In the genomic region with DNA sequence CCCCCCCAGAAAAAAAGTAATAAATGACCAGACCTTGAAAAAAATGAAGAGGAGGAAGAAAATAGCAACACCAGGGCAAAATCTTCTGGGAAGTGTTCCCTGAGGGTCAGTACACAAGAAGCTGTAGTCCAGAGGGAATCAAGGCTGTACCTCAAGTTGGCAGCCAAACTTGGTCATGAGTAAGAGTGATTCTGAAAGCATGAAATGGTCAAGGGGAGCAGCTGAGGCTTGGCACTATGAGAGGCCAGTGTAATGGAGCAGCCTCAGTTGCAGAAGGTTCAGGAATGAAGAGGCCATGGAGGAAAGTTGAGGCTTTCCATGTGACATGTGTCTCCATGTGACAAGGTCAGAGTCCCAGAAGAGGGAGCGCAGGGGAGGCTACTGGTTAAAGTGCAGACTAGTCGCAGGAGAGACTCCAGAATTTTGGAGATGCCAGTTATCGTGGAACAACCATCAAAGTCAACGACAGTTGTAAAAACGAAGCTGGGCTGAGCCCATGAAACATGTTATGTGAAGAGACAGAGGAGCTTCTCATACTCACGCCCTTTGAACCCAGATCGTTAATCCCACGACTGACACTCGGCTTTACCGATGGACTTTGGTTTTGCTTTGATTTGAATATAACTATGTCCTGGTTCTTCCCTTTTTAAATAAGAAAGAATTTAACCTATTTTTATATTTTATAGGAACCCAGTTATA, we compare ENCODE assay signal across 16 mouse cellular contexts. TPM values are rescaled to one million over a fixed set of nuclear protein-coding genes. Genes with fewer than 3 reads are reported as not detected.
DNase-seq lines count a peak whose midpoint lies in the region; ATAC-seq and TF ChIP-seq lines count a peak whose summit lies in the region.
"Had no signal": no experiment of that assay in that cellular context is flagged by ENCODE, and none has a peak within 500 bp of the region (broad histone marks: within the 10 kb centered on the region; RNA-seq: fewer than 3 reads in every experiment).

No protein-coding gene starts in this region.

- intact Hi-C loops in heart, postnatal 25 days (cut with DNase I) = no loop called here

- H3K36me3 ChIP-seq in kidney, adult 2 months (ENCODE audit: control insufficient read depth, insufficient read depth, low read length) = no peaks in the 10 kb centered on the region
- H3K36me3 ChIP-seq in hindbrain, embryonic 16.5 days (ENCODE audit: control insufficient read depth, insufficient read depth, low read length) = no peaks in the 10 kb centered on the region
- H3K36me3 ChIP-seq: embryonic facial prominence, embryonic 12.5 days had no signal

- TF ChIP-seq POLR2A in kidney, adult 2 months (IDR thresholded peaks at IDR 0.05; ENCODE audit: low read depth, low read length) = no peak

- H3K27ac ChIP-seq in kidney, adult 2 months (ENCODE audit: insufficient read depth, low read depth, low read length) = peak overlapping the region; percentile 85
- H3K27ac ChIP-seq in hindbrain, embryonic 16.5 days (ENCODE audit: low read depth, low read length) = no peak overlapping the region
- H3K27ac ChIP-seq: embryonic facial prominence, embryonic 12.5 days; hindbrain, embryonic 10.5 days; macrophage had no signal

- H3K4me1 ChIP-seq in kidney, adult 2 months (ENCODE audit: control insufficient read depth, insufficient read depth, low read length) = peaks cover 24% of the 10 kb centered on the region
- no peaks in the 10 kb centered on the region for H3K4me1 ChIP-seq in hindbrain, embryonic 16.5 days (ENCODE audit: control insufficient read depth, insufficient read depth, low read depth, low read length)
- H3K4me1 ChIP-seq: hindbrain, embryonic 10.5 days had no signal

- no peak overlapping the region for H3K4me3 ChIP-seq in kidney, adult 2 months (ENCODE audit: insufficient read depth, low read depth, low read length)
- no peak overlapping the region for H3K4me3 ChIP-seq in hindbrain, embryonic 16.5 days (ENCODE audit: low read length)
- H3K4me3 ChIP-seq: embryonic facial prominence, embryonic 12.5 days; hindbrain, embryonic 10.5 days had no signal

- H3K9me3 ChIP-seq in hindbrain, embryonic 16.5 days (ENCODE audit: control insufficient read depth, low read length) = no peaks in the 10 kb centered on the region
- H3K9me3 ChIP-seq: embryonic facial prominence, embryonic 12.5 days; G1E; hindbrain, embryonic 10.5 days had no signal

- WGBS in kidney, adult 2 months = 36% methylated on average over 10 of the region's 10 CpGs
- WGBS in hindbrain, embryonic 16.5 days = 92% methylated on average over 10 of the region's 10 CpGs

- no peak overlapping the region for H3K9ac ChIP-seq in hindbrain, embryonic 16.5 days (ENCODE audit: low read depth, low read length)
- H3K9ac ChIP-seq: embryonic facial prominence, embryonic 12.5 days had no signal

- no peak overlapping the region for H3K4me2 ChIP-seq in hindbrain, embryonic 16.5 days (ENCODE audit: low read length)
- H3K4me2 ChIP-seq: embryonic facial prominence, embryonic 12.5 days had no signal

- ATAC-seq in hindbrain, embryonic 16.5 days = no peak

- no peaks in the 10 kb centered on the region for H3K27me3 ChIP-seq in kidney, adult 2 months (replicated peaks; ENCODE audit: control insufficient read depth, insufficient read depth, low read length)
- H3K27me3 ChIP-seq in hindbrain, embryonic 16.5 days (replicated peaks; ENCODE audit: control insufficient read depth, insufficient read depth, low read length) = no peaks in the 10 kb centered on the region
- H3K27me3 ChIP-seq: embryonic facial prominence, embryonic 12.5 days had no signal

- peak; percentile 24 for DNase-seq in NIH3T3 (ENCODE audit: low read depth)
- DNase-seq in adrenal gland, postnatal 10 days = peak; percentile 54
- peak; percentile 78 for DNase-seq in kidney, adult 2 months
- peak; percentile 46 to 61 for DNase-seq in kidney, postnatal 36 days
- no peak for DNase-seq in heart, postnatal 25 days (ENCODE audit: low spot score)
- no peak for DNase-seq in neural tube, embryonic 10.5 days (ENCODE audit: extremely low spot score, low spot score)
- DNase-seq: cerebellum, adult 11-12 months; left cerebral cortex, postnatal 4 days; lung, adult 2 months; midbrain, embryonic 14.5 days; thymus, adult 18-20 months had no signal

- no peak for TF ChIP-seq CTCF in kidney, adult 2 months (conservative IDR thresholded peaks at IDR 0.05; ENCODE audit: insufficient read depth, insufficient read length, low read depth, low read length)

RNA-seq across cellular contexts. Expression of gene Trpm7, which starts 10.4 kb away (rescaled TPM):
- 10 to 100 TPM; 42.2 to 56.3 TPM for total RNA-seq in adrenal gland, postnatal 10 days (2021)
- polyA plus RNA-seq in kidney, adult 2 months (2012; rRNA removed) = 10.9 and 13.5 TPM in 2 replicates
- 10 to 100 TPM; 24.9 to 30.8 TPM for total RNA-seq in heart, postnatal 25 days (2021)
- polyA plus RNA-seq in hindbrain, embryonic 16.5 days (2015; fragmentation: Nextera tagmentation; extraction: Ambion mirVana) = 28.6 and 28.8 TPM in 2 replicates

Comparison
In these comparisons a context has a peak if more than half of its experiments do, and no peak if none do; other contexts are left out.
1. DNase-seq: peak in NIH3T3 (single experiment), adrenal gland, postnatal 10 days (single experiment), kidney, adult 2 months (single experiment) and kidney, postnatal 36 days (2 of 2); none in heart, postnatal 25 days (single experiment) and neural tube, embryonic 10.5 days (single experiment).